Mouse (Mus musculus): ENCODE data around the gene Slc44a3. TPM values are rescaled to one million over a fixed set of nuclear protein-coding genes. Genes with fewer than 3 reads are reported as not detected.

Gene Slc44a3
- polyA plus RNA-seq, 1 experiment from 2014 or later = 6.9 TPM

GRCm38 (mm10) chr3:121569004-121569403 is 36.8 kb upstream of the Slc44a3 start:
- DNase-seq (no peak), ATAC-seq (ENCODE audit: low read depth) (no peak)
- H3K36me3 ChIP-seq = no peaks in the 10 kb centered on the region
- H3K9me3 ChIP-seq (replicated peaks) = no peaks in the 10 kb centered on the region
- no peaks in the 10 kb centered on the region for H3K27me3 ChIP-seq
- 70% methylated on average over 9 of the region's 9 CpGs for WGBS (ENCODE audit: insufficient replicate concordance)
- no peak overlapping the region for H3K27ac ChIP-seq
- H3K4me3 ChIP-seq (replicated peaks) = no peak overlapping the region
- no peaks in the 10 kb centered on the region for H3K4me1 ChIP-seq (replicated peaks)
- no peak overlapping the region for H3K9ac ChIP-seq
- H3K4me2 ChIP-seq = no peak overlapping the region

DNA sequence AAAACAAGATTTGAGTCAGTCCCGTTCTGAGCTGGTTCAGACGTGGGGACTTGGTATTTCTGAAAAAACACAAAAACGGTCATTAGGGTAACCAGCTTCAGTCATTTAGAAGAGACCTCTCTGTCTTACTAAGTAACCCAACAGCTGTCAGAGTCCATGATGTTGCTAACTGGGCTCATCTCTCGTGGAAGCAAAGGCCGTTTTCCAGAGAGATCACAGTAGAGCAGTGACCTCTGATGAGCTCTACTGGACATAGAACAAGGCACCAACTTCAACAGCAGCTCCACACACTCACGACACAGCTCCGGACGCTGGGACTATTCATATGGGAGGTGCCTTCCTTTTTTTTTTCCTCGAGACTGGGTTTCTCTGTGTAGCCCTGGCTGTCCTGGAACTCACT is 35.7 kb upstream of the Slc44a3 start:
- WGBS (ENCODE audit: insufficient replicate concordance) = 59% methylated on average over 9 of the region's 9 CpGs
- H3K9ac ChIP-seq = no peak overlapping the region

DNA sequence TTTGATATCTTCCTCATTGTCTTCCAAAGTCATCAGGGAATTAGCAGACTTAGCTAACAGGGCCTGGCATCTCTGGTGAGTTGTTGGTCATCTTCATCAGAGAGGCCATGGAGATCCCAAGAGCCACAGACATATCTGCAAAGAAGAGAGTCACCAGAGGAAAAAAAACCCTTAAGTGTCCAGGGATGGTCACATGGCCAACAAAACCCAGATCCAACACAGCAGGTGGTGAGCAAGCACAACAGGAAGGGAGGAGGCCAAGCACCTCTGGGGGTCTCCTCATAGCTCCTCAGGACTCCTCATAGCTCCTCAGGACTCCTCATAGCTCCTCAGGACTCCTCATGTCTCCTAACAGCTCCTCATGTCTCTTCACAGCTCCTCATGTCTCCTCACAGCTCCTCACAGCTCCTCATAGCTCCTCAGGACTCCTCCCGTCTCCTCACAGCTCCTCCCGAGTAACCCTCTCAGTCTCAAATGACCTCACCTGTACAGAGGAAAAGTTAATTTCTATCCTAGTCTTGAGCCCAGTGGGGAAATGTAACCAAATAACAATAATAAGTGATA is 35.2 kb upstream of the Slc44a3 start:
- no peak overlapping the region for H3K4me3 ChIP-seq (replicated peaks)
- WGBS (ENCODE audit: insufficient replicate concordance) = 80% methylated on average over 2 of the region's 2 CpGs
- ATAC-seq (ENCODE audit: low read depth) (no peak), DNase-seq (no peak)
- H3K9ac ChIP-seq = no peak overlapping the region
- H3K4me1 ChIP-seq (replicated peaks) = no peaks in the 10 kb centered on the region
- H3K27me3 ChIP-seq = no peaks in the 10 kb centered on the region
- H3K9me3 ChIP-seq (replicated peaks) = no peaks in the 10 kb centered on the region
- no peaks in the 10 kb centered on the region for H3K36me3 ChIP-seq
- H3K27ac ChIP-seq = no peak overlapping the region
- H3K4me2 ChIP-seq = no peak overlapping the region

More for the DNA sequence above, 35.7 kb upstream of the Slc44a3 start:
- Histone ChIP-seq H3K4me3 (replicated peaks) (no peak overlapping the region), H3K4me2 (no peak overlapping the region), H3K27me3 (no peaks in the 10 kb centered on the region), H3K9me3 (replicated peaks) (no peaks in the 10 kb centered on the region), H3K36me3 (no peaks in the 10 kb centered on the region), H3K27ac (no peak overlapping the region), H3K4me1 (replicated peaks) (no peaks in the 10 kb centered on the region)
- ATAC-seq (ENCODE audit: low read depth) = no peak
- no peak for DNase-seq

DNA sequence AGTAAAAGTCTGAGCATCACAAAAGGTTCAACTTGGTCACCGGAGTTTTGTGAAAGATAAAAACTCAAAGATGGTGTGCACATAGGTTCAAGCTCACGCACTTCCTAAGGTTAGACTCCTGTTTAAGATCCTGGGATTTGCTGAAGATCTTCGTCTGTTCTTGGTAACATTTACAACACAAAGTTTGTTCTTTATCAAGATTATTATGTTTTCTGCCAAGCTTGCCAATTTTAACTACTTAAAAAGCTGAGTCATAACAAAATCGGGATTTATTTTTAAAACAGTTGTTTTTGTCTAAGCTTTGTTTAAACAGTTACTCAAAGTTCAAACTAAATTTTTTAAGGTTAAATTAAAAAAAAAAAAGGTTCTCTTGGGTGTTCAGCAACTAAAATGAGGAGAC is 34.7 kb upstream of the Slc44a3 start:
- H3K4me2 ChIP-seq = no peak overlapping the region

DNA sequence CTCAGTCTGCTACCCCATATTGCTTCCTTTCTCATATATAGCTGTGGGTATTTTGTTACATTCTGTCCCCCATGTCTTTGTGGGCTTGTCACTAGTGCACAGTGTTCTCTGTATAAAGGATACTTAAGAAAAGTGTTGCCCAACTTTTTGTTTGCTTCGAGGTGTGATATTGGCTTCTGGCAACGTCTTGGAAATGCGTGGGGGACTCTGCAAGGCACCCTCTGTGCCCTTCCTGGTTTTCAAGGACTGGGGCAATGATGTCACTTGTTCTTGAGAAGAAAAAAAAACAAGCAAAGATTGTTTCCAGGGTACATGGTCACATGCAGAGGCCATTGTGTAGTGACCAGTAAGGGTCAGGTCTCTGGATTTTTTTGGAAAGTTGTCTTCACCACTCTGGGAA is 29.6 kb upstream of the Slc44a3 start:
- 48% methylated on average over 3 of the region's 3 CpGs for WGBS (ENCODE audit: insufficient replicate concordance)
- peaks cover 3% of the 10 kb centered on the region for H3K4me1 ChIP-seq (replicated peaks)
- H3K4me2 ChIP-seq = no peak overlapping the region
- H3K9me3 ChIP-seq (replicated peaks) = no peaks in the 10 kb centered on the region
- DNase-seq = no peak
- H3K9ac ChIP-seq = no peak overlapping the region
- no peaks in the 10 kb centered on the region for H3K27me3 ChIP-seq
- H3K4me3 ChIP-seq (replicated peaks) = no peak overlapping the region
- H3K36me3 ChIP-seq = no peaks in the 10 kb centered on the region
- no peak overlapping the region for H3K27ac ChIP-seq
- ATAC-seq (ENCODE audit: low read depth) = no peak

More for the DNA sequence above, 34.7 kb upstream of the Slc44a3 start:
- 59% methylated on average over 4 of the region's 4 CpGs for WGBS (ENCODE audit: insufficient replicate concordance)
- Histone ChIP-seq H3K36me3 (no peaks in the 10 kb centered on the region), H3K9ac (no peak overlapping the region), H3K4me1 (replicated peaks) (no peaks in the 10 kb centered on the region), H3K4me3 (replicated peaks) (no peak overlapping the region), H3K9me3 (replicated peaks) (no peaks in the 10 kb centered on the region), H3K27ac (no peak overlapping the region), H3K27me3 (no peaks in the 10 kb centered on the region)
- DNase-seq (no peak), ATAC-seq (ENCODE audit: low read depth) (no peak)

DNA sequence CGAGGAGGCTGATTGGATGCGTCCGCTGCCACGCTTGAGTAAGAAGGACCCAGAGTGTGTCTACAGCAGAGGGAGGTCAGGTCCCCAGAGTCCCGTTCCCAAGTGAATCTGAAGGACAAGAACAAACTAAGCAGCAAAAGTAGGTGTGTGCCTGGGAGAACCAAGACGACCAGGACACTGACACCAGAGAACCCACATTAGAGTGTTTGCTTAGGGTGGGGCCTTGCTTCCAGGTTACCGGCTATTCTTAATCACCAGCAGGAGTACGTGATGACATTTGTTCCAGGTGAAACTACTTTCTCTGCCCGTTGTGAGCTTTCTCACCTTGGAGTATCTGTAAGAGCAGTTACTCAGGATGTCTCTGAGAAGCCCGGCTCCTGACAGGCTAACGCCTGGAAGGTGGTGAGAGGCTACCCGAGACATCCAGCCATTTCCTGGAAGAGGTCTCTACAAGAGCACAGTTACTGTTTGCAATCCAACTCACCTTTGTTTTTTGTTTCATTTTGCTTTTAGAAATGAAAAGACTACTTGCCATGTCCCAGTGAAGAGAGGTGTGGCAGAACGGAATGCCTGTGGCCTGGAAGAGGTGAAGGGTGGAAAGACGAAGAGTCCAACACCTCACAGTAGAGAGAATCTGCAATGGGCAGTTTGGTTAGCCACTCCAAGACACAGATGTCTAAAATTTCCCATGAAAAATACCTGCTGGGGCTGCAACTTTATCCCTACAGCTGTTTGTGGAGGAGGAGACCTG is 28.1 kb upstream of the Slc44a3 start:
- no peak overlapping the region for H3K4me2 ChIP-seq
- peaks cover 14% of the 10 kb centered on the region for H3K4me1 ChIP-seq (replicated peaks)
- no peaks in the 10 kb centered on the region for H3K9me3 ChIP-seq (replicated peaks)
- no peaks in the 10 kb centered on the region for H3K27me3 ChIP-seq
- H3K4me3 ChIP-seq (replicated peaks) = no peak overlapping the region
- H3K36me3 ChIP-seq = no peaks in the 10 kb centered on the region
- DNase-seq (no peak), ATAC-seq (ENCODE audit: low read depth) (no peak)
- H3K27ac ChIP-seq = no peak overlapping the region
- no peak overlapping the region for H3K9ac ChIP-seq
- WGBS (ENCODE audit: insufficient replicate concordance) = 73% methylated on average over 14 of the region's 14 CpGs

GRCm38 (mm10) chr3:121559406-121560114 is 27.4 kb upstream of the Slc44a3 start:
- 68% methylated on average over 15 of the region's 15 CpGs for WGBS (ENCODE audit: insufficient replicate concordance)
- Histone ChIP-seq H3K36me3 (no peaks in the 10 kb centered on the region), H3K4me1 (replicated peaks) (peaks cover 14% of the 10 kb centered on the region), H3K9me3 (replicated peaks) (no peaks in the 10 kb centered on the region), H3K9ac (no peak overlapping the region), H3K4me2 (no peak overlapping the region), H3K4me3 (replicated peaks) (no peak overlapping the region), H3K27ac (no peak overlapping the region), H3K27me3 (no peaks in the 10 kb centered on the region)
- no peak for ATAC-seq (ENCODE audit: low read depth)
- no peak for DNase-seq

DNA sequence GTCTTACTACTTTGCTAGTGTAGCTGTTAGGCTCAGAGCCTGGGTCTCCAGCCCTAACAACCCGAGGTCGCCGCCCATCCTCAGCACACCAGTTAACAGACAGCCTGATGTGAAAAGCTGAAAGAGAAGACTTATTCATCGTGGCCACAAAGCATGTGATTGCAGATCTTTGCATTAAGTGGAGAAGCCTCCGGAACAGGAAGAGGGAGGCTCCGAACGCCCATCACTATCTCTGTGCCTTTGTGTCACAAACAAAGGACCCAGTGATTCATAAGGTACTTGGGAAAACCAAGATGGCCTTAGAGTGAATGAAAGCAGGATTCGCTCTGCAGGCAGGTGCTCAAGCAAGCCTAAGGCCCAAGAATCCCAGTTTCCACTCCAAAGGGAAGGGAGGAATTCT is 26.7 kb upstream of the Slc44a3 start:
- H3K9me3 ChIP-seq (replicated peaks) = no peaks in the 10 kb centered on the region
- no peak overlapping the region for H3K27ac ChIP-seq
- H3K4me2 ChIP-seq = no peak overlapping the region
- no peak overlapping the region for H3K9ac ChIP-seq
- no peaks in the 10 kb centered on the region for H3K27me3 ChIP-seq
- WGBS (ENCODE audit: insufficient replicate concordance) = 71% methylated on average over 8 of the region's 8 CpGs
- H3K36me3 ChIP-seq = no peaks in the 10 kb centered on the region
- DNase-seq = no peak
- no peak overlapping the region for H3K4me3 ChIP-seq (replicated peaks)
- peaks cover 14% of the 10 kb centered on the region for H3K4me1 ChIP-seq (replicated peaks)
- no peak for ATAC-seq (ENCODE audit: low read depth)

- DNase-seq (no peak), ATAC-seq (ENCODE audit: low read depth) (peak; percentile 85)
- Histone ChIP-seq H3K27ac (no peak overlapping the region), H3K27me3 (no peaks in the 10 kb centered on the region), H3K36me3 (no peaks in the 10 kb centered on the region), H3K4me3 (replicated peaks) (no peak overlapping the region), H3K4me2 (no peak overlapping the region), H3K4me1 (replicated peaks) (peaks cover 14% of the 10 kb centered on the region), H3K9me3 (replicated peaks) (no peaks in the 10 kb centered on the region), H3K9ac (no peak overlapping the region)
- 30% methylated on average over 7 of the region's 7 CpGs for WGBS (ENCODE audit: insufficient replicate concordance)
Observed at GRCm38 (mm10) chr3:121556304-121556703, 24.1 kb upstream of the Slc44a3 start.

DNA sequence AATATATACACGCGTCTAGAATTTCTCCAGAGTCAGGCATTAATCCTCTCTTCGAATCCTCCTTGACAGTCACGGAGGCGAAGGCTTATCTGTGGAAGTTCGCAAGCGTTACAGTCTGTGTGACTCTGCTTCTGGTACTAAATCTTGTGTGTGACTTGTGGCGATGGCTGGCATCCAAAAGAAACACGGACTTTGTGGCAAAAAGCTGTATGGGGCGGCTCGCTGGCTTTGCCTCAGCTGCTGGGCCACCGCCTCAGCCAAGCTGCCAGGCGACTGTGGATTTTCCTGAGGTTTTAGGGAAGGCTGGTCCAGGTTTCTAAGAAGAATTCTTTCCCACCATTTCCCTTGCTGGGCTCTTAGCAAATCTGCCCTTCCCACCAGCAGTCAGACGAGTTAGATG is 21.1 kb upstream of the Slc44a3 start:
- H3K9ac ChIP-seq = no peak overlapping the region
- H3K4me3 ChIP-seq (replicated peaks) = no peak overlapping the region
- ATAC-seq (ENCODE audit: low read depth) (no peak), DNase-seq (no peak)
- H3K4me1 ChIP-seq (replicated peaks) = peaks cover 14% of the 10 kb centered on the region
- no peak overlapping the region for H3K4me2 ChIP-seq
- H3K36me3 ChIP-seq = no peaks in the 10 kb centered on the region
- no peaks in the 10 kb centered on the region for H3K27me3 ChIP-seq
- no peaks in the 10 kb centered on the region for H3K9me3 ChIP-seq (replicated peaks)
- no peak overlapping the region for H3K27ac ChIP-seq
- 69% methylated on average over 14 of the region's 14 CpGs for WGBS (ENCODE audit: insufficient replicate concordance)

DNA sequence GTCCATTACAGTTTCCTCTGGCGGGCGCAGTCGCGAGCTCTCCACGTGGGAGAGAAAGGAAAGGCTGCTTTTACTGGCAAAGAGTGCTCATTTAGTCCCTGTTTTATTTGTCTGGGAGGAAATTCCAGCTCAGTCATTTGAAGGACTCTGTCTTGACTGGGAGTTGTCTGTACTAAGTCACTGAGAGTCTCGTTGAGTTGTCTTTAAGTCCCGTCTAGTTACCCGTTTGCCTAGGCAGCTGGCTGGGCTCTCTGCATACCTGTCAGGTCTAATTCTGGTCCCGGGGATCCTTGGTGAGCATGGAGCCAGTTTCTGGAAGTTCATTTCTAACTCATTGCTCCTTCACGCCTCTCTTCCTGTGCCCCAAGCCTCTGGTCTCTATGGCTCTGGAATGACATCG is 20.5 kb upstream of the Slc44a3 start:
- ATAC-seq (ENCODE audit: low read depth) (no peak), DNase-seq (no peak)
- 74% methylated on average over 11 of the region's 11 CpGs for WGBS (ENCODE audit: insufficient replicate concordance)
- Histone ChIP-seq H3K36me3 (no peaks in the 10 kb centered on the region), H3K27ac (no peak overlapping the region), H3K9me3 (replicated peaks) (no peaks in the 10 kb centered on the region), H3K4me1 (replicated peaks) (peaks cover 14% of the 10 kb centered on the region), H3K4me2 (no peak overlapping the region), H3K4me3 (replicated peaks) (no peak overlapping the region), H3K27me3 (no peaks in the 10 kb centered on the region), H3K9ac (no peak overlapping the region)

All from liver, embryonic 13.5 days (tissue).